Mouse (Mus musculus) limb, embryonic 12.5 days (tissue): Measurements from ENCODE around the gene Edem3. TPM values are rescaled to one million over a fixed set of nuclear protein-coding genes. Genes with fewer than 3 reads are reported as not detected.
"Not testable (repeated sequence)": the region's sequence is repeated elsewhere in the genome, so short reads cannot be mapped to it uniquely, and the experiment has no call there.

Experiments used
- ATAC-seq: fragments of 200-750 bp; cut with Nextera tagmentation; 2 replicates; pipeline ENCODE4 v1.8.0; 2017; ENCODE audit warnings: low read depth, moderate TSS enrichment; ENCODE audit not compliant: insufficient number of reproducible peaks, insufficient read depth, low FRiP score, low TSS enrichment
- H3K27ac ChIP-seq: fragments of 300-500 bp; sonication (generic); 2 replicates; pipeline ENCODE4 v1.5.1; 2016; ENCODE audit warnings: mild to moderate bottlenecking, moderate library complexity
- H3K27me3 ChIP-seq: fragments of 300-500 bp; sonication (generic); 2 replicates; pipeline ENCODE4 v1.6.1; 2016; ENCODE audit warnings: mild to moderate bottlenecking, moderate library complexity
- H3K36me3 ChIP-seq: fragments of 300-500 bp; sonication (generic); 2 replicates; pipeline ENCODE4 v1.6.1; 2016; ENCODE audit warnings: mild to moderate bottlenecking, moderate library complexity
- H3K4me1 ChIP-seq: fragments of 300-500 bp; sonication (generic); replicated peaks from 2 replicates; pipeline ENCODE4 v1.6.1; 2016
- H3K4me2 ChIP-seq: fragments of 300-500 bp; sonication (generic); 2 replicates; pipeline ENCODE4 v1.6.1; 2016; ENCODE audit warnings: mild to moderate bottlenecking, moderate library complexity
- H3K4me3 ChIP-seq: fragments of 300-500 bp; sonication (generic); replicated peaks from 2 replicates; pipeline ENCODE4 v1.5.1; 2016; ENCODE audit warnings: mild to moderate bottlenecking
- H3K9ac ChIP-seq: fragments of 300-500 bp; sonication (generic); replicated peaks from 2 replicates; pipeline ENCODE4 v1.6.1; 2016; ENCODE audit warnings: mild to moderate bottlenecking, moderate library complexity
- H3K9me3 ChIP-seq: fragments of 300-500 bp; sonication (generic); 2 replicates; pipeline ENCODE4 v1.6.1; 2016; ENCODE audit warnings: mild to moderate bottlenecking, moderate library complexity
- WGBS: fragments of 180-500 bp; shearing (Covaris S2); methylation state at CpG from one replicate; pipeline ENCODE4 v1.1.7; 2016; 5-methylcytosine and 5-hydroxymethylcytosine counted together
- polyA plus RNA-seq: library from polyadenylated mRNA; unstranded; fragments of >200 nt; fragmentation: Nextera tagmentation; extraction: Ambion mirVana; gene quantifications from 2 replicates; pipeline ENCODE4 v1.2.1, GENCODE M21; 2016

Edem3 gene
- polyA plus RNA-seq, 1 experiment from 2014 or later, result 24.5 TPM

DNA sequence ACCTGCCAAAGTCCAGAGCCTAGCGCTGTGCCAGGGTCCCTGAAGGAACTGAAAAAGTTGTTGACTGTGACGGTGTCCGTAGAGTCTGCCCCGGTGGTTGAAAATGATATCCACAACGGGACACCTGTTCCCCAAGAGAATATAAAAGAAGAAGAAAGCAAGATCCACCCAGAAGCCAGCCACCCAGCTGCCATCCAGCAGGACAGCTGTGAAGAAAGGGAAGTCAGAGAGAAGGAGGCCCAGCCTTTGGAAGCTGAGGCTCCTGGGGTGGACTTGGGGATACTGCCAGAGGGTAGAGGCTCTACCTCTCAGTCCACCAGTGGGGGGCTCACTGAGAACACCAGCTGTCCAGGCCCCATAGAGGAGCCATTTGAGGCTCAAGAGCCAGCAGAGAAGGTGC, 37.5 kb upstream of the Edem3 start:
- Histone ChIP-seq H3K9me3 (no peaks in the 10 kb centered on the region), H3K27me3 (no peaks in the 10 kb centered on the region), H3K4me2 (no peak overlapping the region), H3K9ac (no peak overlapping the region), H3K36me3 (no peaks in the 10 kb centered on the region), H3K4me3 (no peak overlapping the region), H3K4me1 (no peaks in the 10 kb centered on the region), H3K27ac (no peak overlapping the region)
- WGBS, result 73% methylated on average over 5 of the region's 5 CpGs
- ATAC-seq, result no peak

GRCm38 (mm10) chr1:151718575-151718974, 36.6 kb upstream of the Edem3 start:
- ATAC-seq, result no peak
- WGBS, result 82% methylated on average over 8 of the region's 8 CpGs

DNA sequence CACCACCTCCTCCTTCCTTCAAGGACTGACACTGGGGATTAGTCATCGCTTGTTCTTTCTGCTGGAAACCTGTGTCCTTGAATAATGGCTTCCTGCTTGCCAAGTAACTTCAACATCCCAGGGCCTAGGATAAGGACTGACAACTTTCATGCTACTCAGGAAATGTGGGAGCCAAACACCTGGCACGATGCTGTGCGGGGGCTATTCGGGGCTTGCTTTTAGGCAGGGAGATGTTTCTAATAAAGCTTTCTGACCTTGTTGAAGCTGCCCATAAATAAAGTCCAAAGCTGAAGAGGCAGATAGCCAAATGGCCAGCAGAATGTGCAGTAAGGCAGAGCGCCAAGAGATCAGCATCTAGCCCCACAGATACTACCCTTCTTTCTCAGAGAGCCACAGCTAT, 35.3 kb upstream of the Edem3 start:
- no peaks in the 10 kb centered on the region for H3K27me3 ChIP-seq
- H3K9me3 ChIP-seq, result no peaks in the 10 kb centered on the region
- 43% methylated on average over 5 of the region's 5 CpGs for WGBS
- no peak for ATAC-seq
- no peak overlapping the region for H3K9ac ChIP-seq
- no peak overlapping the region for H3K4me3 ChIP-seq
- H3K36me3 ChIP-seq, result no peaks in the 10 kb centered on the region
- H3K4me2 ChIP-seq, result no peak overlapping the region
- H3K4me1 ChIP-seq, result no peaks in the 10 kb centered on the region
- H3K27ac ChIP-seq, result no peak overlapping the region

More at GRCm38 (mm10) chr1:151718575-151718974, 36.6 kb upstream of the Edem3 start:
- H3K9ac ChIP-seq, result no peak overlapping the region
- no peak overlapping the region for H3K4me3 ChIP-seq
- no peak overlapping the region for H3K27ac ChIP-seq
- no peaks in the 10 kb centered on the region for H3K4me1 ChIP-seq
- no peaks in the 10 kb centered on the region for H3K9me3 ChIP-seq
- no peaks in the 10 kb centered on the region for H3K36me3 ChIP-seq
- H3K4me2 ChIP-seq, result no peak overlapping the region
- no peaks in the 10 kb centered on the region for H3K27me3 ChIP-seq

- no peak overlapping the region for H3K27ac ChIP-seq
- H3K4me3 ChIP-seq, result no peak overlapping the region
- no peaks in the 10 kb centered on the region for H3K27me3 ChIP-seq
- H3K9ac ChIP-seq, result no peak overlapping the region
- WGBS, result 90% methylated on average over 2 of the region's 2 CpGs
- no peak overlapping the region for H3K4me2 ChIP-seq
- H3K4me1 ChIP-seq, result no peaks in the 10 kb centered on the region
- H3K36me3 ChIP-seq, result no peaks in the 10 kb centered on the region
- ATAC-seq, result no peak
- no peaks in the 10 kb centered on the region for H3K9me3 ChIP-seq
Measured at GRCm38 (mm10) chr1:151720566-151720965, 34.6 kb upstream of the Edem3 start.

GRCm38 (mm10) chr1:151721357-151721983, 33.7 kb upstream of the Edem3 start:
- Histone ChIP-seq H3K27me3 (no peaks in the 10 kb centered on the region), H3K36me3 (no peaks in the 10 kb centered on the region), H3K27ac (no peak overlapping the region), H3K9me3 (no peaks in the 10 kb centered on the region), H3K4me3 (no peak overlapping the region), H3K4me2 (no peak overlapping the region), H3K4me1 (no peaks in the 10 kb centered on the region), H3K9ac (no peak overlapping the region)
- 81% methylated on average over 10 of the region's 10 CpGs for WGBS
- ATAC-seq, result no peak

- Histone ChIP-seq H3K27ac (no peak overlapping the region), H3K9me3 (no peaks in the 10 kb centered on the region), H3K27me3 (no peaks in the 10 kb centered on the region), H3K4me2 (no peak overlapping the region), H3K36me3 (no peaks in the 10 kb centered on the region), H3K9ac (no peak overlapping the region), H3K4me1 (no peaks in the 10 kb centered on the region), H3K4me3 (no peak overlapping the region)
- 85% methylated on average over 4 of the region's 4 CpGs for WGBS
- ATAC-seq, result no peak
Measured at GRCm38 (mm10) chr1:151723771-151724170, 31.4 kb upstream of the Edem3 start.

GRCm38 (mm10) chr1:151725590-151725989, 29.6 kb upstream of the Edem3 start:
- Histone ChIP-seq H3K4me3 (no peak overlapping the region), H3K36me3 (no peaks in the 10 kb centered on the region), H3K4me2 (no peak overlapping the region), H3K4me1 (no peaks in the 10 kb centered on the region), H3K27ac (no peak overlapping the region), H3K9ac (no peak overlapping the region), H3K27me3 (no peaks in the 10 kb centered on the region), H3K9me3 (no peaks in the 10 kb centered on the region)
- WGBS, result 81% methylated on average over 2 of the region's 2 CpGs
- ATAC-seq, result no peak

DNA sequence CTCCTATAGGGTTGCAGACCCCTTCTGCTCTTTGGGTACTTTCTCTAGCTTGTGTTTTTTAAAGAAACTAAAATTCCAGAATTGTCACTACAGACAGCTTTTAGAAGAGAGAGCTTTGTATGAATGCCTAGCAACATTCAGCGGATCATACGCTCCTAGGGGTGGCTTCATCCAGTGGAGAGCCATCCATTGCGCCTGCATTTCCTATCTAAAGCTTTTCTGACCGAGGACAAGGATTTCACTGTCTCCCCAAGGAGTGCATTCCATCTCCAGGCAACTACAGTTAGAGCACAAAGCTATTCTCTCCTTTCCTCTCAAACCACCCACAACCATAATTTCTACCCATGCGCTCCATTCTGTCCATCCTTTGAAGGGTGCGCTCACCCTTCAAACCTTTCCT, 28.8 kb upstream of the Edem3 start:
- Histone ChIP-seq H3K27ac (no peak overlapping the region), H3K4me2 (no peak overlapping the region), H3K9me3 (no peaks in the 10 kb centered on the region), H3K4me3 (no peak overlapping the region), H3K27me3 (no peaks in the 10 kb centered on the region), H3K9ac (no peak overlapping the region), H3K36me3 (no peaks in the 10 kb centered on the region), H3K4me1 (no peaks in the 10 kb centered on the region)
- 92% methylated on average over 6 of the region's 6 CpGs for WGBS
- ATAC-seq, result no peak

DNA sequence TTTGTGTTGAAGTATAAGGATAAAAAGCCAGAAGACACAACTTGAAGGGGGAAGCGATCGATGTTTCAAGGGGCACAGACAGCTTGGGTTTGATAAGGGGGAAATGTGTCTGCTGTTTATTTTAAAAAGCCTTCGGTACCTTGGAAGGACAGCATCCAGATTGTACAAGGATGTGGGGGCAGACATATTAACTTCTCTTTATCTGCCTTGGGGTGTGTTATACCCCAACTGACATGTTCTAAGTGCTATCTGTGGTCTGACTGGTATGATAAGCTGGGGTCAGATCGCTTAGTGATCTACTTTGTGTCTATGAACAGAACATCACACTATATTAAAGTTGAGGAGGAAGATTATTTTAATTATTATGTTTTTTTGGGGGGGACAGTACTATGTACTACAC, 27.0 kb upstream of the Edem3 start:
- Histone ChIP-seq H3K4me2 (no peak overlapping the region), H3K36me3 (no peaks in the 10 kb centered on the region), H3K4me1 (no peaks in the 10 kb centered on the region), H3K27ac (no peak overlapping the region), H3K4me3 (no peak overlapping the region), H3K9ac (no peak overlapping the region), H3K9me3 (no peaks in the 10 kb centered on the region), H3K27me3 (no peaks in the 10 kb centered on the region)
- ATAC-seq, result no peak
- 90% methylated on average over 4 of the region's 4 CpGs for WGBS

DNA sequence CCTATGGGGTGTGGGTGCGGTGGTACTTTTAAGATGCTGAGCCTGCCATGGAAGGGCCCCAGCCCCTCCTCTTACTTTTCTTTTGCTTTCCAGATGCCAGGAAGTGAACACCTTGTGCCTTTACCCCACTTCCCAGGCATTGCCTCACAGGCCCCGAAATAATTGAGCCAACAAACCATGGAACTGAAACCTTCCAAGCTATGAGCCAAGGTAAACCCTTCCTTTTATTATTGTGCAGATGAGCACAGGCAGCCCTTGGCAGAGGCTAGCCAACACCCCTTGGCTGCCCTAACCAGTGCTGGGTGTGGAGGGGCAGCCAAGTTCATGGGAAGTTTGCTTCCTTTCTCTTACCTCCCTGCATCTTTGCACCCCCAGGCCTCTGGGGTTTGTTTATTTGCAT, 18.0 kb upstream of the Edem3 start:
- Histone ChIP-seq H3K9me3 (no peaks in the 10 kb centered on the region), H3K4me3 (no peak overlapping the region), H3K27ac (no peak overlapping the region), H3K4me1 (no peaks in the 10 kb centered on the region), H3K4me2 (no peak overlapping the region), H3K27me3 (no peaks in the 10 kb centered on the region), H3K36me3 (no peaks in the 10 kb centered on the region), H3K9ac (no peak overlapping the region)
- 84% methylated on average over 2 of the region's 2 CpGs for WGBS
- no peak for ATAC-seq

DNA sequence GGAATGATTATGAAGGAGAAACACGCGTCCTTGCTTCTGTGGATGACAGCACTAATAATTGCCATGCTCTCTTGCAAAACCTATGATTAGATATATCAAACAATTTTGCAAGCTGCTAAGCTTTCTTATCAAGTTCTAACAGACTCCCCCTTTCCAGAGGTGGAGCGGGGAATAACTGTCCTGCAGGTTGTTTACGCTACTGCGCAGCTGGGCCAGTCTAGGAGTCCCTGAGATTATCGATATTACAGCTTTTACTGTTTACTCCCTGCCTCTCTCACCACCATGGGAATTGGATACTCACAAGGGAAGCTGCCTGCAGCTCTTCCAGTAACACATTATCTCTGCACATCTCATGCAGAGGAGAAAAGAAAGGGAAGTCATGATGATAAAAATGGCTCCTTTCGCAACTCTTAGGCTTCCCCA, 14.0 kb upstream of the Edem3 start:
- Histone ChIP-seq H3K27ac (no peak overlapping the region), H3K4me2 (no peak overlapping the region), H3K27me3 (no peaks in the 10 kb centered on the region), H3K4me3 (no peak overlapping the region), H3K4me1 (no peaks in the 10 kb centered on the region), H3K9me3 (no peaks in the 10 kb centered on the region), H3K36me3 (no peaks in the 10 kb centered on the region), H3K9ac (no peak overlapping the region)
- WGBS, result 90% methylated on average over 7 of the region's 7 CpGs
- no peak for ATAC-seq

- H3K4me3 ChIP-seq, ATAC-seq, H3K4me2 ChIP-seq, H3K9me3 ChIP-seq, H3K9ac ChIP-seq, H3K36me3 ChIP-seq, H3K27ac ChIP-seq, H3K27me3 ChIP-seq, H3K4me1 ChIP-seq: not testable (repeated sequence)
- WGBS, result 96% methylated on average over 2 of the region's 2 CpGs
Measured at GRCm38 (mm10) chr1:151749894-151750293, 5.3 kb upstream of the Edem3 start.
